ENCODE assay signal across 11 mouse cellular contexts in the genomic region with DNA sequence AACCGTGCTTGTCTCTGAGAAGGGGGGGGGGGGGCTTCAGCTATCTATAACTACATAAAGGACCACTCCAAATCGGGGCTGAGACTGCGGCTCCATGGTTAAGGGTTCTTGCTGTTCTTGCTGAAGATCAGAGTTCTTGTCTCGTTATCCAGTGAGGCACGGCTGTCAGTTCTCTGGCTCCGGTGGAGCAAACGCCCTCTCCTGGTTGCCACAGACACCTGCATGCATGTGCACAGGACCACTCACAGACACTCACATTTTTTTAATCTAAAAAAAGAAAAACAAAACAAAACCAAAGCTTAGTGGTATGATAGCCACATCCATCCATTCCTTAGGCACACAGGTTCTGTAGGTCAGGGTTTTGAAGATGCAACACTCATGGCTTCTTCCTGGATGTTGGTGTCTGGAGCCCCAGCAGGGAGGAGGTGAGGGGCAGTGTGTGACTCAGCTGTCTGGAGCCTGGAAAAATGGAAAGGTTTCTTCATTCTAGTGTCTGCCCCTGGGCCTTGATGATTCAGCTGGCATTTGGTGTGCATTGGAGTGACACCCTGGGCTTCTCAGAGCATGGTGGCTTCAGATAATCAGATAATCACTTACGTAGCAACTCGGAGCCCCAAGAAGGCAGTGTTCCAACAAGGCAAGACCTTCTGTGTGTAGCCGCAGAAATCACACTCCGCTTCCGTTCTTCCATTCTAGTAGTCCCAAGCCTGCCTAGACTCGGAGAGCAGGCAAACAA.
A peak's percentile ranks its signal among the peaks of the same experiment; 100 is the strongest.
DNase-seq lines count a peak whose midpoint lies in the region; ATAC-seq and TF ChIP-seq lines count a peak whose summit lies in the region.
"Had no signal": no experiment of that assay in that cellular context is flagged by ENCODE, and none has a peak within 500 bp of the region (broad histone marks: within the 10 kb centered on the region; RNA-seq: fewer than 3 reads in every experiment).

No protein-coding gene starts in this region.

- no peak overlapping the region for H3K4me2 ChIP-seq in intestine, postnatal 0 days (replicated peaks; ENCODE audit: low read depth)
- no peak overlapping the region for H3K4me2 ChIP-seq in intestine, embryonic 15.5 days (replicated peaks)
- H3K4me2 ChIP-seq: forebrain, embryonic 13.5 days had no signal

- H3K4me1 ChIP-seq in intestine, postnatal 0 days (replicated peaks; ENCODE audit: control insufficient read depth, insufficient read depth, low read length) = no peaks in the 10 kb centered on the region
- no peaks in the 10 kb centered on the region for H3K4me1 ChIP-seq in intestine, embryonic 15.5 days (replicated peaks)
- H3K4me1 ChIP-seq: forebrain, embryonic 13.5 days had no signal

- 79% methylated on average over 13 of the region's 13 CpGs for WGBS in intestine, postnatal 0 days
- WGBS in intestine, embryonic 15.5 days = 78% methylated on average over 13 of the region's 13 CpGs

- H3K4me3 ChIP-seq in intestine, postnatal 0 days (ENCODE audit: low read depth, low read length) = no peak overlapping the region
- H3K4me3 ChIP-seq in intestine, embryonic 15.5 days (replicated peaks) = no peak overlapping the region
- H3K4me3 ChIP-seq: forebrain, embryonic 13.5 days had no signal

- no peak overlapping the region for H3K9ac ChIP-seq in intestine, postnatal 0 days (ENCODE audit: low read depth, low read length)
- no peak overlapping the region for H3K9ac ChIP-seq in intestine, embryonic 15.5 days
- H3K9ac ChIP-seq: forebrain, embryonic 13.5 days had no signal

- peak; percentile 42 for TF ChIP-seq CTCF in intestine, postnatal 0 days (IDR thresholded peaks at IDR 0.05; ENCODE audit: low read depth)

- peak; percentile 15 for DNase-seq in thymus, postnatal 0 days (ENCODE audit: low spot score)
- no peak for DNase-seq in thymus, postnatal 14 days
- DNase-seq in adrenal gland, postnatal 10 days = peak; percentile 41
- DNase-seq in cerebellum, adult 11 months = no peak
- no peak for DNase-seq in cerebellum, postnatal 36 days
- DNase-seq: kidney, postnatal 14 days had no signal

- H3K9me3 ChIP-seq in intestine, postnatal 0 days (ENCODE audit: control insufficient read depth) = no peaks in the 10 kb centered on the region
- H3K9me3 ChIP-seq in intestine, embryonic 15.5 days = no peaks in the 10 kb centered on the region
- H3K9me3 ChIP-seq: forebrain, embryonic 13.5 days had no signal

- no peak overlapping the region for H3K27ac ChIP-seq in intestine, postnatal 0 days (ENCODE audit: low read depth, low read length)
- H3K27ac ChIP-seq in intestine, embryonic 15.5 days = no peak overlapping the region
- H3K27ac ChIP-seq: forebrain, embryonic 13.5 days had no signal

- no peak for ATAC-seq in intestine, postnatal 0 days
- no peak for ATAC-seq in intestine, embryonic 15.5 days
- no peak for ATAC-seq in inflammation-experienced regulatory T-cells, adult 6 months
- ATAC-seq: CD4-positive, CD25-positive, alpha-beta regulatory T cell, adult 4 months; forebrain, embryonic 13.5 days had no signal

- H3K36me3 ChIP-seq in intestine, postnatal 0 days (ENCODE audit: control insufficient read depth, insufficient read depth) = no peaks in the 10 kb centered on the region
- H3K36me3 ChIP-seq in intestine, embryonic 15.5 days = no peaks in the 10 kb centered on the region

- H3K27me3 ChIP-seq in intestine, postnatal 0 days (replicated peaks; ENCODE audit: control insufficient read depth, insufficient read depth, low read length) = no peaks in the 10 kb centered on the region
- H3K27me3 ChIP-seq in intestine, embryonic 15.5 days (replicated peaks) = no peaks in the 10 kb centered on the region
- H3K27me3 ChIP-seq: forebrain, embryonic 13.5 days had no signal

Comparison
In these comparisons a context has a peak if more than half of its experiments do, and no peak if none do; other contexts are left out.
1. DNase-seq: peak in thymus, postnatal 0 days (single experiment) and adrenal gland, postnatal 10 days (single experiment); none in thymus, postnatal 14 days (single experiment), cerebellum, adult 11 months (single experiment) and cerebellum, postnatal 36 days (0 of 2).